Mouse (Mus musculus) naive thymus-derived CD4-positive, alpha-beta T cell, adult 2 months (primary cell): ENCODE data around the gene Zbtb17.

Experiments used
- DNase-seq: peaks from one replicate; pipeline ENCODE4 v3.0.0-alpha.2; 2011; ENCODE audit warnings: low read depth

Zbtb17 gene

GRCm38 (mm10) chr4:141426796-141427745, 17.4 kb upstream of the Zbtb17 start:
- no peak for DNase-seq

GRCm38 (mm10) chr4:141427921-141428320, 16.5 kb upstream of the Zbtb17 start:
- no peak for DNase-seq

GRCm38 (mm10) chr4:141429381-141429780, 15.1 kb upstream of the Zbtb17 start:
- DNase-seq: no peak

GRCm38 (mm10) chr4:141429847-141430246, 14.6 kb upstream of the Zbtb17 start:
- DNase-seq: no peak

GRCm38 (mm10) chr4:141430997-141431396, 13.5 kb upstream of the Zbtb17 start:
- peak; percentile 84 for DNase-seq

- DNase-seq: no peak
These were observed 11.8 kb upstream of the Zbtb17 start for GRCm38 (mm10) chr4:141432666-141433065.

- no peak for DNase-seq
These were observed 11.3 kb upstream of the Zbtb17 start for GRCm38 (mm10) chr4:141433191-141433590.

- no peak for DNase-seq
These were observed 8.5 kb upstream of the Zbtb17 start, which contains the start of gene Srarp for GRCm38 (mm10) chr4:141435974-141436373. TSS of gene Srarp (minus strand) at chr4:141436105.

GRCm38 (mm10) chr4:141439083-141439803, 5.2 kb upstream of the Zbtb17 start:
- no peak for DNase-seq

- DNase-seq: no peak
These were observed 3.6 kb upstream of the Zbtb17 start for GRCm38 (mm10) chr4:141440877-141441276.

- peak; percentile 26 for DNase-seq
These were observed 619 bp upstream of the Zbtb17 start for GRCm38 (mm10) chr4:141443641-141444429.

- DNase-seq: peak; percentile 44
These were observed 870 bp downstream of the Zbtb17 start for GRCm38 (mm10) chr4:141445328-141445720.

GRCm38 (mm10) chr4:141446211-141446610, 1.8 kb downstream of the Zbtb17 start:
- DNase-seq: no peak

GRCm38 (mm10) chr4:141451251-141451650, 6.8 kb downstream of the Zbtb17 start:
- no peak for DNase-seq

GRCm38 (mm10) chr4:141451916-141452450, 7.5 kb downstream of the Zbtb17 start:
- no peak for DNase-seq

GRCm38 (mm10) chr4:141454581-141455350, 10.3 kb downstream of the Zbtb17 start:
- DNase-seq: peak; percentile 83

GRCm38 (mm10) chr4:141455526-141455925, 11.1 kb downstream of the Zbtb17 start:
- no peak for DNase-seq

- DNase-seq: no peak
These were observed 11.9 kb downstream of the Zbtb17 start for GRCm38 (mm10) chr4:141456193-141456938.

GRCm38 (mm10) chr4:141458236-141458635, 13.8 kb downstream of the Zbtb17 start:
- DNase-seq: no peak

- no peak for DNase-seq
These were observed 14.4 kb downstream of the Zbtb17 start for GRCm38 (mm10) chr4:141458888-141459287.
